Mouse (Mus musculus): ENCODE results near the gene Zfp619. TPM values are rescaled to one million over a fixed set of nuclear protein-coding genes. Genes with fewer than 3 reads are reported as not detected.
"Not testable (repeated sequence)": the region's sequence is repeated elsewhere in the genome, so short reads cannot be mapped to it uniquely, and the experiment has no call there.

Gene Zfp619
- polyA plus RNA-seq, 1 experiment from 2014 or later: 1.2 TPM

DNA sequence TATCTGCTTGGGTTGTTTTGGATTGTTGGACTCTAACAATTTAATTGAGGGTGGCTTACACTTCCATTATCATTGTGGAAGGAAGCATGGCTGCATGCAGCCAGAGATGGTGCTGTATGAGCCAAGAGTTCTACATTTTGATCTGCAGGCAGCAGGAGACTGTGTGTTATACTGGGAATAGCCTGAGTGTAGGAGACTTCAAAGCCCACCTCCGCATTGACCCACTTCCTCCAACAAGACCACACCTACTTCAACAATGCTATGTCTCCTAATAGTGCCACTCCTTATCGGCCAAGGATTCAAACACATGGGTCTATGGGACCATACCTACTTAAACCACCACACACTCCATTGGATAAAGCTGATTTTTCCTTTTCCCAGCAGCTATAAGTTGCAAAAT is 63.0 kb downstream of the Zfp619 start:
- Histone ChIP-seq H3K4me2 (ENCODE audit: low read depth, low read length) (no peak overlapping the region), H3K27me3 (ENCODE audit: control insufficient read depth, insufficient read depth, low read length) (no peaks in the 10 kb centered on the region), H3K9me3 (replicated peaks; ENCODE audit: control insufficient read depth, low read length) (no peaks in the 10 kb centered on the region), H3K36me3 (ENCODE audit: control insufficient read depth, insufficient read depth) (no peaks in the 10 kb centered on the region), H3K4me3 (ENCODE audit: low read length) (no peak overlapping the region), H3K9ac (ENCODE audit: low read length) (no peak overlapping the region), H3K27ac (ENCODE audit: low read length) (no peak overlapping the region), H3K4me1 (ENCODE audit: control insufficient read depth, insufficient read depth, low read length) (no peaks in the 10 kb centered on the region)
- no peak for ATAC-seq (replicated peaks; ENCODE audit: extremely low read depth, insufficient read depth, low FRiP score)
- WGBS: 84% methylated on average over 2 of the region's 2 CpGs

- not testable (repeated sequence) for H3K9ac ChIP-seq (ENCODE audit: low read length); H3K9me3 ChIP-seq (replicated peaks; ENCODE audit: control insufficient read depth, low read length); ATAC-seq (replicated peaks; ENCODE audit: extremely low read depth, insufficient read depth, low FRiP score); H3K27me3 ChIP-seq (ENCODE audit: control insufficient read depth, insufficient read depth, low read length); H3K4me2 ChIP-seq (ENCODE audit: low read depth, low read length); H3K4me3 ChIP-seq (ENCODE audit: low read length); H3K36me3 ChIP-seq (ENCODE audit: control insufficient read depth, insufficient read depth); H3K27ac ChIP-seq (ENCODE audit: low read length); H3K4me1 ChIP-seq (ENCODE audit: control insufficient read depth, insufficient read depth, low read length)
- 75% methylated on average over 6 of the region's 6 CpGs for WGBS
Observed at GRCm38 (mm10) chr7:39586834-39587233, 69.3 kb downstream of the Zfp619 start.

- 92% methylated on average over 1 of the region's 1 CpGs for WGBS
- H3K4me2 ChIP-seq (ENCODE audit: low read depth, low read length): peak overlapping the region; percentile 63
- H3K27ac ChIP-seq (ENCODE audit: low read length): no peak overlapping the region
- H3K36me3 ChIP-seq (ENCODE audit: control insufficient read depth, insufficient read depth): no peaks in the 10 kb centered on the region
- H3K4me1 ChIP-seq (ENCODE audit: control insufficient read depth, insufficient read depth, low read length): no peaks in the 10 kb centered on the region
- H3K27me3 ChIP-seq (ENCODE audit: control insufficient read depth, insufficient read depth, low read length): no peaks in the 10 kb centered on the region
- no peak overlapping the region; the same call in 1 of the 2 replicates for H3K9ac ChIP-seq (ENCODE audit: low read length)
- ATAC-seq (replicated peaks; ENCODE audit: extremely low read depth, insufficient read depth, low FRiP score): no peak
- no peaks in the 10 kb centered on the region for H3K9me3 ChIP-seq (replicated peaks; ENCODE audit: control insufficient read depth, low read length)
- H3K4me3 ChIP-seq (ENCODE audit: low read length): peak overlapping the region; percentile 52
Observed at GRCm38 (mm10) chr7:39588037-39588436, 70.5 kb downstream of the Zfp619 start.

GRCm38 (mm10) chr7:39588471-39589041 is 71.0 kb downstream of the Zfp619 start:
- peak; percentile 90 for ATAC-seq (replicated peaks; ENCODE audit: extremely low read depth, insufficient read depth, low FRiP score)
- under 1% methylated on average over 50 of the region's 62 CpGs for WGBS
- H3K27me3 ChIP-seq (ENCODE audit: control insufficient read depth, insufficient read depth, low read length): not testable (repeated sequence)

DNA sequence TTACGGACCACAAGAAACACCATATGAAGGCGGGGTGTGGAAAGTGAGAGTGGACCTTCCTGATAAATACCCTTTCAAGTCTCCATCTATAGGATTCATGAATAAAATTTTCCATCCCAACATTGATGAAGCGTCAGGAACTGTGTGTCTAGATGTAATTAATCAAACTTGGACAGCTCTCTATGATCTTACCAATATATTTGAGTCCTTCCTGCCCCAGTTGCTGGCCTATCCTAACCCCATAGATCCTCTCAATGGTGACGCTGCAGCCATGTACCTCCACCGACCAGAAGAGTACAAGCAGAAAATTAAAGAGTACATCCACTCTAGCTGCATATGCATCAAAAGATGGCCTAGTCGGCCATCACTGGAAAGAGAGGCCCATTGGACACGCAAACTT is 71.5 kb downstream of the Zfp619 start:
- ATAC-seq (replicated peaks; ENCODE audit: extremely low read depth, insufficient read depth, low FRiP score); H3K27me3 ChIP-seq (ENCODE audit: control insufficient read depth, insufficient read depth, low read length); H3K36me3 ChIP-seq (ENCODE audit: control insufficient read depth, insufficient read depth); H3K9me3 ChIP-seq (replicated peaks; ENCODE audit: control insufficient read depth, low read length); H3K9ac ChIP-seq (ENCODE audit: low read length); H3K4me1 ChIP-seq (ENCODE audit: control insufficient read depth, insufficient read depth, low read length); H3K27ac ChIP-seq (ENCODE audit: low read length): not testable (repeated sequence)
- WGBS: 46% methylated on average over 7 of the region's 7 CpGs
- peak overlapping the region; percentile 63 for H3K4me2 ChIP-seq (ENCODE audit: low read depth, low read length)
- H3K4me3 ChIP-seq (ENCODE audit: low read length): peak overlapping the region; percentile 52

More at GRCm38 (mm10) chr7:39588471-39589041, 71.0 kb downstream of the Zfp619 start:
- Histone ChIP-seq H3K4me3 (ENCODE audit: low read length) (peak overlapping the region; percentile 52), H3K4me2 (ENCODE audit: low read depth, low read length) (peak overlapping the region; percentile 63), H3K9ac (ENCODE audit: low read length) (peak overlapping the region; percentile 69)
- H3K9me3 ChIP-seq (replicated peaks; ENCODE audit: control insufficient read depth, low read length); H3K36me3 ChIP-seq (ENCODE audit: control insufficient read depth, insufficient read depth); H3K27ac ChIP-seq (ENCODE audit: low read length); H3K4me1 ChIP-seq (ENCODE audit: control insufficient read depth, insufficient read depth, low read length): not testable (repeated sequence)

Other genes starting within 250 kb of the Zfp619 start
- not detected in 2 replicates for gene Gm5114, start 104.6 kb upstream of the Zfp619 start, polyA plus RNA-seq (2015; fragmentation: Nextera tagmentation; extraction: Ambion mirVana)

Data from heart, embryonic 16.5 days (tissue).